ENCODE assay signal across 8 mouse cellular contexts in genomic region chr11:22971835-22972709, GRCm38 (mm10). TPM values are rescaled to one million over a fixed set of nuclear protein-coding genes. Genes with fewer than 3 reads are reported as not detected.
DNase-seq lines count a peak whose midpoint lies in the region; ATAC-seq and TF ChIP-seq lines count a peak whose summit lies in the region.

Gene Zrsr1 (plus strand): TSS chr11:22972005.

- peak; percentile 94 for DNase-seq in ES-CJ7 (ENCODE audit: low read depth, low spot score)
- DNase-seq in c-Kit-positive CD71-positive TER-119-negative erythroid progenitor cells, embryonic 14.5 days (ENCODE audit: low read depth): peak; percentile 70
- DNase-seq in heart, postnatal 0 days (ENCODE audit: low spot score): peak; percentile 43
- DNase-seq in kidney, postnatal 36 days: peak; percentile 80 to 87
- peak; percentile 83 to 85 for DNase-seq in lung, adult 18-20 months
- peak; percentile 65 for DNase-seq in testis, postnatal 10 days (ENCODE audit: low spot score)

- 54% methylated on average over 56 of the region's 56 CpGs for WGBS in forebrain, embryonic 12.5 days
- 50% methylated on average over 56 of the region's 56 CpGs for WGBS in heart, postnatal 0 days
- 52% methylated on average over 56 of the region's 56 CpGs for WGBS in neural tube, embryonic 14.5 days

- peak within 1 kb of the TSS; percentile 53 for H3K9ac ChIP-seq in forebrain, embryonic 12.5 days
- peak within 1 kb of the TSS; percentile 43 for H3K9ac ChIP-seq in heart, postnatal 0 days (replicated peaks; ENCODE audit: low read depth, low read length)
- H3K9ac ChIP-seq in neural tube, embryonic 14.5 days (replicated peaks; ENCODE audit: low read depth, low read length): peak within 1 kb of the TSS; percentile 61

- no peaks in the 10 kb centered on the region for H3K27me3 ChIP-seq in forebrain, embryonic 12.5 days
- H3K27me3 ChIP-seq in heart, postnatal 0 days (ENCODE audit: control insufficient read depth, insufficient read depth, low read length): no peaks in the 10 kb centered on the region
- H3K27me3 ChIP-seq in neural tube, embryonic 14.5 days (ENCODE audit: control insufficient read depth, insufficient read depth, low read length): no peaks in the 10 kb centered on the region

- TF ChIP-seq EP300 in heart, postnatal 0 days (IDR thresholded peaks at IDR 0.05; ENCODE audit: low read depth): no peak

- H3K4me2 ChIP-seq in forebrain, embryonic 12.5 days: peak within 1 kb of the TSS; percentile 65
- peak within 1 kb of the TSS; percentile 75 for H3K4me2 ChIP-seq in heart, postnatal 0 days (ENCODE audit: low read depth, low read length)
- H3K4me2 ChIP-seq in neural tube, embryonic 14.5 days (ENCODE audit: low read depth, low read length): peak within 1 kb of the TSS; percentile 55

- peaks cover 22% of the 10 kb centered on the region for H3K4me1 ChIP-seq in forebrain, embryonic 12.5 days
- H3K4me1 ChIP-seq in heart, postnatal 0 days (ENCODE audit: control insufficient read depth, insufficient read depth): peaks cover 10% of the 10 kb centered on the region; the same call in 1 of the 2 replicates
- H3K4me1 ChIP-seq in neural tube, embryonic 14.5 days (ENCODE audit: control insufficient read depth, insufficient read depth, low read length): peaks cover 13% of the 10 kb centered on the region; the same call in 1 of the 2 replicates

- H3K4me3 ChIP-seq in forebrain, embryonic 12.5 days (replicated peaks): peak within 1 kb of the TSS; percentile 50
- H3K4me3 ChIP-seq in heart, postnatal 0 days (ENCODE audit: low read depth, low read length): peak within 1 kb of the TSS; percentile 62
- peak within 1 kb of the TSS; percentile 56 for H3K4me3 ChIP-seq in neural tube, embryonic 14.5 days (ENCODE audit: low read depth, low read length)

- TF ChIP-seq CTCF in heart, postnatal 0 days (IDR thresholded peaks at IDR 0.05; ENCODE audit: low read depth): no peak

- peak; percentile 79 for ATAC-seq in forebrain, embryonic 12.5 days (ENCODE audit: low FRiP score)
- ATAC-seq in heart, postnatal 0 days (ENCODE audit: insufficient read depth, low read depth): peak; percentile 54
- ATAC-seq in neural tube, embryonic 14.5 days (ENCODE audit: low read depth): peak; percentile 89

- H3K27ac ChIP-seq in forebrain, embryonic 12.5 days: 0 out of 2 replicates have a peak within 1 kb of the TSS, but pooled peaks have one; percentile 53
- H3K27ac ChIP-seq in heart, postnatal 0 days (ENCODE audit: low read depth): peak within 1 kb of the TSS; percentile 86
- peak within 1 kb of the TSS; percentile 72 for H3K27ac ChIP-seq in neural tube, embryonic 14.5 days (ENCODE audit: low read depth, low read length)

- peaks cover 26% of the 10 kb centered on the region for H3K9me3 ChIP-seq in forebrain, embryonic 12.5 days
- H3K9me3 ChIP-seq in heart, postnatal 0 days (replicated peaks; ENCODE audit: control insufficient read depth, low read length): peaks cover 9% of the 10 kb centered on the region
- H3K9me3 ChIP-seq in neural tube, embryonic 14.5 days (ENCODE audit: control insufficient read depth, low read length): peaks cover 9% of the 10 kb centered on the region; the same call in 1 of the 2 replicates

- peaks cover 27% of the 10 kb centered on the region for H3K36me3 ChIP-seq in forebrain, embryonic 12.5 days (replicated peaks)
- peaks cover 11% of the 10 kb centered on the region; the same call in 1 of the 2 replicates for H3K36me3 ChIP-seq in heart, postnatal 0 days (replicated peaks; ENCODE audit: control insufficient read depth, insufficient read depth, low read length)
- no peaks in the 10 kb centered on the region for H3K36me3 ChIP-seq in neural tube, embryonic 14.5 days (ENCODE audit: control insufficient read depth, insufficient read depth, low read length)

RNA-seq across cellular contexts. Expression of gene Zrsr1, which starts in this region (rescaled TPM):
- 4.2 and 5.4 TPM in 2 replicates for polyA plus RNA-seq in forebrain, embryonic 12.5 days (2016; fragmentation: Nextera tagmentation; extraction: Ambion mirVana)
- 1.4 and 2.0 TPM in 2 replicates for total RNA-seq in heart, postnatal 0 days (2014; rRNA removed; ENCODE audit: low replicate concordance)
- polyA plus RNA-seq in heart, postnatal 0 days (2015; fragmentation: Nextera tagmentation; extraction: Ambion mirVana): 2.0 and 2.2 TPM in 2 replicates
- polyA plus RNA-seq in neural tube, embryonic 14.5 days (2014; fragmentation: Nextera tagmentation; extraction: Ambion mirVana): 9.1 and 9.8 TPM in 2 replicates

Comparison
In these comparisons a context has a peak if more than half of its experiments do, and no peak if none do; other contexts are left out.
1. Peak in every context shown above with its lines: DNase-seq, ATAC-seq, H3K4me3 ChIP-seq and H3K27ac ChIP-seq.
2. DNase-seq: peak in every context shown above with its lines; median percentile 94 in ES-CJ7; 84 in lung, adult 18-20 months; 84 in kidney, postnatal 36 days; 70 in c-Kit-positive CD71-positive TER-119-negative erythroid progenitor cells, embryonic 14.5 days; 65 in testis, postnatal 10 days; 43 in heart, postnatal 0 days.